Mouse (Mus musculus) C2C12 (cell line): Measurements from ENCODE around the gene Enox1. TPM values are rescaled to one million over a fixed set of nuclear protein-coding genes. Genes with fewer than 3 reads are reported as not detected.

Source experiments
- H3K27me3 ChIP-seq: one replicate; pipeline ENCODE4 v1.6.1; 2011; ENCODE audit not compliant: control insufficient read depth, insufficient read depth, insufficient read length
- H3K36me3 ChIP-seq: one replicate; pipeline ENCODE4 v1.6.1; 2011; ENCODE audit not compliant: control insufficient read depth, insufficient read depth
- H3K4me3 ChIP-seq: one replicate; pipeline ENCODE4 v1.5.1; 2011; ENCODE audit warnings: mild to moderate bottlenecking, control low read depth; ENCODE audit not compliant: poor library complexity, insufficient read depth, severe bottlenecking
- H3K79me2 ChIP-seq: one replicate; pipeline ENCODE4 v1.6.1; 2011; ENCODE audit not compliant: control insufficient read depth, insufficient read depth
- H3K79me3 ChIP-seq: one replicate; pipeline ENCODE4 v1.6.1; 2011; ENCODE audit warnings: low read depth, control low read depth
- H3ac ChIP-seq: one replicate; pipeline ENCODE3; 2011; ENCODE audit warnings: low read depth; ENCODE audit not compliant: control insufficient read depth, insufficient read length
- CEBPB ChIP-seq: IDR thresholded peaks from one replicate; pipeline ENCODE4 v1.6.1; 2011; ENCODE audit warnings: low read depth, mild to moderate bottlenecking, control low read depth, moderate library complexity
- CTCF ChIP-seq: IDR thresholded peaks from one replicate; pipeline ENCODE4 v1.5.1; 2011; ENCODE audit not compliant: control insufficient read depth, insufficient read depth, insufficient read length
- FOSL1 ChIP-seq: IDR thresholded peaks from one replicate; pipeline ENCODE4 v1.8.0; 2011; ENCODE audit warnings: mild to moderate bottlenecking, low read length; ENCODE audit not compliant: poor library complexity, insufficient read depth, severe bottlenecking
- MAX ChIP-seq: IDR thresholded peaks from one replicate; pipeline ENCODE4 v1.6.1; 2011; ENCODE audit warnings: mild to moderate bottlenecking, control low read depth
- MYOD1 ChIP-seq: IDR thresholded peaks from one replicate; pipeline ENCODE4 v1.6.1; 2011; ENCODE audit warnings: low read depth; ENCODE audit not compliant: control insufficient read depth, insufficient read length
- MYOG ChIP-seq: IDR thresholded peaks from one replicate; pipeline ENCODE4 v1.6.1; 2011; ENCODE audit not compliant: control insufficient read depth, insufficient read length; ENCODE audit errors: extremely low read depth
- USF1 ChIP-seq: IDR thresholded peaks from one replicate; pipeline ENCODE4 v1.6.1; 2011; ENCODE audit warnings: low read depth, mild to moderate bottlenecking, control low read depth, moderate library complexity
- polyA plus RNA-seq: library from polyadenylated mRNA; unstranded; fragments of >200 nt; fragmentation: generic; extraction: Trizol; gene quantifications from one replicate; pipeline ENCODE4 v1.2.1, GENCODE M21; 2012; ENCODE audit warnings: missing spikeins

Gene Enox1
- polyA plus RNA-seq, 1 experiment, result 0.75 TPM

- no peak overlapping the region for H3K4me3 ChIP-seq
- H3K79me2 ChIP-seq, result no peaks in the 10 kb centered on the region
- H3ac ChIP-seq, result no peak overlapping the region
- TF ChIP-seq CTCF (no peak), FOSL1 (no peak)
- H3K36me3 ChIP-seq, result no peaks in the 10 kb centered on the region
- no peaks in the 10 kb centered on the region for H3K79me3 ChIP-seq
- no peaks in the 10 kb centered on the region for H3K27me3 ChIP-seq
These were observed 11.5 kb upstream of the Enox1 start for GRCm38 (mm10) chr14:77145103-77145502.

DNA sequence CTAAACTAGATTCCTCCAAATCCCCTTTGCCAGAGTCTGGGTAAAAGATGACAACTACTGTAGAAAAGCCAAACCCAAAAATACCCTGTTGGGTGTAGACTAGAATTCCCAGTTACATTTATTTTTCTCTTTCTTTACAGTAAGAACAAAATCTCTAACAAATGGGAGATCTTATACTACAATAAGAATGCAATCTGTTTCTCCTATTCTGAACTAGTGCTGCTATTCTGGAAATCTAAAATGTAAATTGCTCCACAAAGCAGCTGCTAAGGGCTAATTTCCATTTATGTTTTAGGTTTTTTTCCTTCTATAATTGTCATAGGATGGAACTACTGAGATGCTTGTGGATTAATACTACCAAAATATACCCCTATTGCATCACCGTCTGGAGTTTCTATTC is 8.9 kb upstream of the Enox1 start:
- TF ChIP-seq MYOD1 (no peak), CEBPB (no peak), CTCF (no peak), MAX (no peak), FOSL1 (no peak), USF1 (no peak), MYOG (no peak)
- no peak overlapping the region for H3ac ChIP-seq
- no peaks in the 10 kb centered on the region for H3K36me3 ChIP-seq
- H3K79me3 ChIP-seq, result no peaks in the 10 kb centered on the region
- H3K79me2 ChIP-seq, result no peaks in the 10 kb centered on the region
- no peaks in the 10 kb centered on the region for H3K27me3 ChIP-seq
- H3K4me3 ChIP-seq, result no peak overlapping the region

- H3K79me2 ChIP-seq, result no peaks in the 10 kb centered on the region
- H3K27me3 ChIP-seq, result no peaks in the 10 kb centered on the region
- no peaks in the 10 kb centered on the region for H3K79me3 ChIP-seq
- no peak overlapping the region for H3ac ChIP-seq
- TF ChIP-seq MAX, result no peak
- TF ChIP-seq MYOG, result no peak
- TF ChIP-seq CTCF, result no peak
- TF ChIP-seq CEBPB, result no peak
- no peak for TF ChIP-seq FOSL1
- no peak for TF ChIP-seq USF1
- TF ChIP-seq MYOD1, result no peak
- H3K36me3 ChIP-seq, result no peaks in the 10 kb centered on the region
- no peak overlapping the region for H3K4me3 ChIP-seq
These were observed 6.0 kb upstream of the Enox1 start for GRCm38 (mm10) chr14:77150556-77150955.

DNA sequence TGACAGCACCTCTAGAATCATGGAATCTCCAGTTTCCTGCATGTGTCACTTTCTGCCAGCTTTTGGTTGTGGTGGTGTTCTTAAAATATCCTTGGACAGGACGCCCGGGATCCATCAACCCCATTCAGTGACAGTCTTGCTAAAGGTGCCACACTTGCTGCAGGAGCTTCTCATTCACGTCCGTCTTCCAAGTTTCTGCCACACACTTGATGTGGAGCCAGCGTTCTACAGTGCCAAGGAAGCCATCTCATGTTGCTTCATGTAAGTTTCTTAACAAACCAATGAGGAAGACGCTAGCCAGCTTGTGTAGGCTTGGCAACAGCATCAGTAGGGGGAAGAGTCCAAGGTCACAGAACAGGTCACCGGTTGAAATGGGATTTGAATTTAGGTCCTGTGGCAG is 5.1 kb upstream of the Enox1 start:
- Histone ChIP-seq H3K27me3 (no peaks in the 10 kb centered on the region), H3K36me3 (no peaks in the 10 kb centered on the region), H3K79me2 (no peaks in the 10 kb centered on the region), H3ac (no peak overlapping the region), H3K79me3 (no peaks in the 10 kb centered on the region), H3K4me3 (no peak overlapping the region)
- TF ChIP-seq FOSL1, result no peak
- no peak for TF ChIP-seq USF1
- no peak for TF ChIP-seq MAX
- no peak for TF ChIP-seq CTCF

- Histone ChIP-seq H3K36me3 (no peaks in the 10 kb centered on the region), H3ac (peak overlapping the region; percentile 27), H3K79me2 (no peaks in the 10 kb centered on the region)
These were observed 445 bp downstream of the Enox1 start for GRCm38 (mm10) chr14:77156911-77157504.

DNA sequence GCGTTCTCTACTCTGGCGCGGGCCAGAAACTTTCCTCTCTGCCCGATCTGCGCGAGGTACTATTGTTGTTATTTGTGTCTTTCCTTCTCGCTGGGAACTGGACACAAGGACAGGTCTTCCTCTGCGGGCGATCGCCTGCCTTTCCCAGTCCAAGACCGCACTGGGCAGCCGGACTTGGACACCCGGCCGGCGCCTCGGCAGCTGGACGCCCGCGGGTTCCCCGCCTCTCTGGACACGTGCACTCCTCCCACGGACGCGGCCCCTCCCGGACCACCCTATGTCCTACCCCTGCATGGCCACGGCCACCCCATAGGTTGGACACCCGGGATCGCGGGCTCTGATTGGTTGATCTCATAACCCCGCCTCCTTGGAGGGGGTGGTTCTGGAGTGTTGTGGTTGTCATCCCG is 945 bp downstream of the Enox1 start:
- Histone ChIP-seq H3ac (no peak overlapping the region), H3K27me3 (no peaks in the 10 kb centered on the region), H3K36me3 (no peaks in the 10 kb centered on the region), H3K79me2 (no peaks in the 10 kb centered on the region), H3K79me3 (no peaks in the 10 kb centered on the region), H3K4me3 (no peak overlapping the region)
- TF ChIP-seq USF1 (no peak), MYOG (no peak)

More at GRCm38 (mm10) chr14:77156911-77157504, 445 bp downstream of the Enox1 start:
- peak overlapping the region; percentile 6 for H3K4me3 ChIP-seq
- no peaks in the 10 kb centered on the region for H3K27me3 ChIP-seq
- TF ChIP-seq USF1 (no peak), FOSL1 (no peak), CTCF (no peak), CEBPB (no peak), MYOD1 (no peak), MYOG (no peak), MAX (no peak)
- H3K79me3 ChIP-seq, result no peaks in the 10 kb centered on the region
